Mouse (Mus musculus): ENCODE measurements around the gene Ccnk.

DNA sequence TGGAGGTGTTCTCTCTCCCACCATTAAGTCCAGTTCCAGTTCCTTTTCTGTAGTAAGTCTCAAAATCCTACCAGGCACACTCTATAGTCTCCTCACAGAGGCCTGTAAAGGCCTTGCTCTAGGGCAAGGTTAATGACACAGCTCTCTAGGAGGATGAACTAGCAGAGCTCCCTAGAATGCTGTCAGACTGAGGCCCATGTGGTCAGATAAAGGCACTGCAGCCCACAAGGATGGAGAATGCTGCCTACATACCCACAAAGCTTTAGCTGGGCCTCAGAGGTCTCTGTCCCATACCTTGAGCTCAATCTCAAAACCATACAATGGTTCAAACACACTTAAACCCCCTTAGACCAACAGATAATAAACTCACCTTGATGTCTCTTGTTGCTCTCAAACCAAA, 19.5 kb upstream of the Ccnk start:
- TF ChIP-seq GATA1 (IDR thresholded peaks at IDR 0.05; ENCODE audit: borderline replicate concordance, low read length) (no peak), FLI1 (IDR thresholded peaks at IDR 0.05; ENCODE audit: low read length) (no peak)
